In the genomic region with DNA sequence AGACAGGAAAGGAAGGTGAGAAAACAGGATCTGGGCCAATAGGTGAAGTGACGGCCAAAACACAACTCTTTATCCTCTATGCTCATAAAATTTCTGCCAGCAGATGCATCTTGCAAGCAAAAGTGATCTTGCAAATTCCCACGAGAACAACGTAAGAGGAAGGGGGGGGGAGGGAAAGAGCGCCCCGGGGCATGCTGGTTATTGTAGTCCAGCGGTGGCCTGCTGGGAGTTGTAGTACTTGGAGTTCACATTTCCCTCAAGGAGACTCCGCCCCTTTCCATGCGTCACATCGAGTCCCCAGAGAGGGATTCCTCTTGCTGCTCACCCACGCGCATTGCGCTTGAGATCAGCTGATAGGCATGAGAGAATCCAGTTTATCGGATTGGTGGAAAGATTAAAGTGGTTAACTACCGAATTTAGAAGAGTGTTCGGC, we compare ENCODE assay signal across 8 mouse cellular contexts. TPM values are rescaled to one million over a fixed set of nuclear protein-coding genes. Genes with fewer than 3 reads are reported as not detected.
DNase-seq lines count a peak whose midpoint lies in the region; ATAC-seq and TF ChIP-seq lines count a peak whose summit lies in the region.

No protein-coding gene starts in this region.

- no peaks in the 10 kb centered on the region for H3K27me3 ChIP-seq in forebrain, embryonic 15.5 days

- H3K27ac ChIP-seq in ES-E14 (ENCODE audit: insufficient read depth, low read depth, low read length, poor library complexity, severe bottlenecking): no peak overlapping the region
- H3K27ac ChIP-seq in forebrain, embryonic 15.5 days (replicated peaks): peak overlapping the region; percentile 71

- peak overlapping the region; percentile 47 for H3K4me2 ChIP-seq in forebrain, embryonic 15.5 days (replicated peaks)

- ATAC-seq in forebrain, embryonic 15.5 days (replicated peaks): peak; percentile 81
- ATAC-seq in neutrophil, adult 5-6 weeks (ENCODE audit: extremely low read depth, insufficient number of reproducible peaks, low FRiP score, poor library complexity, severe bottlenecking): peak; percentile 87

- TF ChIP-seq POLR2A in lung, adult 2 months (IDR thresholded peaks at IDR 0.05; ENCODE audit: borderline replicate concordance, extremely low read depth, low read depth, low read length): peak; percentile 39; the same call in 1 of the 2 replicates

- H3K4me3 ChIP-seq in ES-E14 (ENCODE audit: insufficient read depth in 1 of 2, low read depth in 1 of 2, low read length in 2 of 2, poor library complexity in 1 of 2, severe bottlenecking in 1 of 2): peak overlapping the region; percentile 20 to 42; a peak in 2 of 4 replicates
- peak overlapping the region; percentile 30 for H3K4me3 ChIP-seq in forebrain, embryonic 15.5 days
- peak overlapping the region; percentile 40 for H3K4me3 ChIP-seq in lung, adult 2 months (replicated peaks; ENCODE audit: extremely low read depth, low read depth, low read length)

- H3K9me3 ChIP-seq in ES-E14 (ENCODE audit: control insufficient read depth, insufficient read depth, low read depth, low read length): no peaks in the 10 kb centered on the region
- H3K9me3 ChIP-seq in forebrain, embryonic 15.5 days: no peaks in the 10 kb centered on the region

- peak; percentile 100 for DNase-seq in ES-E14 (ENCODE audit: low read depth, low spot score)
- peak; percentile 97 for DNase-seq in cerebellum, adult 11-12 months
- DNase-seq in heart, postnatal 25 days (ENCODE audit: low spot score): peak; percentile 90
- peak; percentile 95 to 99 for DNase-seq in layer of hippocampus, adult 18-20 months (ENCODE audit: low spot score in 2 of 2)
- DNase-seq in lung, adult 2 months: peak; percentile 94
- peak; percentile 92 to 97 for DNase-seq in thymus, adult 18-20 months

- in situ Hi-C loops in ES-E14 (cut with MboI; ENCODE audit: low sequenced_read_pairs in 2 of 2, unreplicated experiment in 2 of 2): no loop called here

- no peak for TF ChIP-seq CTCF in lung, adult 2 months (IDR thresholded peaks at IDR 0.05; ENCODE audit: insufficient read depth, low read length)

- H3K4me1 ChIP-seq in ES-E14 (ENCODE audit: control insufficient read depth in 2 of 2, insufficient read depth in 2 of 2, low read length in 2 of 2, poor library complexity in 1 of 2): peaks cover 8 to 16% of the 10 kb centered on the region in 2 experiments
- peaks cover 35% of the 10 kb centered on the region for H3K4me1 ChIP-seq in forebrain, embryonic 15.5 days
- H3K4me1 ChIP-seq in lung, adult 2 months (ENCODE audit: control insufficient read depth, insufficient read depth, low read length): peaks cover 21% of the 10 kb centered on the region

- no peaks in the 10 kb centered on the region for H3K36me3 ChIP-seq in ES-E14 (ENCODE audit: control insufficient read depth, insufficient read depth, low read length, poor library complexity, severe bottlenecking)
- H3K36me3 ChIP-seq in forebrain, embryonic 15.5 days: no peaks in the 10 kb centered on the region

- intact Hi-C loops in heart, postnatal 25 days (cut with DNase I): no loop called here

- WGBS in forebrain, embryonic 15.5 days: 0% methylated on average over 15 of the region's 15 CpGs
- WGBS in lung, adult 2 months: under 1% methylated on average over 15 of the region's 15 CpGs

- H3K9ac ChIP-seq in ES-E14 (ENCODE audit: insufficient read depth, low read depth, low read length, poor library complexity, severe bottlenecking): peak overlapping the region; percentile 55; the same call in 1 of the 2 replicates
- peak overlapping the region; percentile 35 for H3K9ac ChIP-seq in forebrain, embryonic 15.5 days (replicated peaks)

TF ChIP-seq in ES-E14, 5 proteins besides CTCF, POLR2A, EP300 and RAD21:
- TF ChIP-seq MAFK (IDR thresholded peaks at IDR 0.05; ENCODE audit: insufficient read depth, low read depth, low read length) (no peak), CHD2 (IDR thresholded peaks at IDR 0.05; ENCODE audit: low read depth, low read length) (peak; percentile 96), HCFC1 (IDR thresholded peaks at IDR 0.05; ENCODE audit: borderline replicate concordance, insufficient read depth, low read length) (peak; percentile 99)
TF ChIP-seq in ES-E14: peak in this region for 2.

RNA-seq across cellular contexts. Expression of a gene that starts 2.5 kb away (rescaled TPM):
- 68.2 and 115 TPM in 2 replicates for total RNA-seq in ES-E14 (2012; rRNA removed)
- 267 and 269 TPM in 2 replicates for polyA plus RNA-seq in forebrain, embryonic 15.5 days (2015; fragmentation: Nextera tagmentation; extraction: Ambion mirVana)
- 100 to 1,000 TPM in 1 of 2 experiments, 10 to 100 TPM in 1; 99.3 to 105 TPM for total RNA-seq in heart, postnatal 25 days (2021)
- total RNA-seq in layer of hippocampus, adult 18-20 months (2021): 100 to 1,000 TPM; 235 to 247 TPM
- polyA plus RNA-seq in lung, adult 2 months (2012; rRNA removed): 102 and 135 TPM in 2 replicates
- 55.2 and 67.3 TPM in 2 replicates for total RNA-seq in neutrophil, adult 5-6 weeks (2017)

RNA-seq across cellular contexts. Expression of a gene that starts 26.9 kb away (rescaled TPM):
- total RNA-seq in ES-E14 (2012; rRNA removed): 21.9 and 37.4 TPM in 2 replicates
- 8.6 and 12.3 TPM in 2 replicates for polyA plus RNA-seq in forebrain, embryonic 15.5 days (2015; fragmentation: Nextera tagmentation; extraction: Ambion mirVana)
- total RNA-seq in heart, postnatal 25 days (2021): 10 to 100 TPM; 18.0 to 18.4 TPM
- total RNA-seq in layer of hippocampus, adult 18-20 months (2021): 10 to 100 TPM; 36.7 to 39.9 TPM
- polyA plus RNA-seq in lung, adult 2 months (2012; rRNA removed): 11.3 and 11.6 TPM in 2 replicates
- total RNA-seq in neutrophil, adult 5-6 weeks (2017): not detected in 2 replicates

RNA-seq across cellular contexts. Expression of a gene that starts 54.4 kb away (rescaled TPM):
- 9.1 and 11.2 TPM in 2 replicates for total RNA-seq in ES-E14 (2012; rRNA removed)
- 1.6 and 1.8 TPM in 2 replicates for polyA plus RNA-seq in forebrain, embryonic 15.5 days (2015; fragmentation: Nextera tagmentation; extraction: Ambion mirVana)
- 10 to 100 TPM; 58.0 to 84.2 TPM for total RNA-seq in heart, postnatal 25 days (2021)
- total RNA-seq in layer of hippocampus, adult 18-20 months (2021): 10 to 100 TPM; 41.9 to 43.2 TPM
- 295 and 767 TPM in 2 replicates for polyA plus RNA-seq in lung, adult 2 months (2012; rRNA removed)
- total RNA-seq in neutrophil, adult 5-6 weeks (2017): 160 and 183 TPM in 2 replicates

RNA-seq across cellular contexts. Expression of a gene that starts 55.3 kb away (rescaled TPM):
- total RNA-seq in ES-E14 (2012; rRNA removed): 43.7 and 54.9 TPM in 2 replicates
- 30.1 and 31.5 TPM in 2 replicates for polyA plus RNA-seq in forebrain, embryonic 15.5 days (2015; fragmentation: Nextera tagmentation; extraction: Ambion mirVana)
- total RNA-seq in heart, postnatal 25 days (2021): 10 to 100 TPM; 27.2 TPM
- total RNA-seq in layer of hippocampus, adult 18-20 months (2021): 10 to 100 TPM; 46.7 TPM
- polyA plus RNA-seq in lung, adult 2 months (2012; rRNA removed): 113 and 138 TPM in 2 replicates
- total RNA-seq in neutrophil, adult 5-6 weeks (2017): 76.0 and 90.2 TPM in 2 replicates

Comparison
In these comparisons a context has a peak if more than half of its experiments do, and no peak if none do; other contexts are left out.
1. RNA of a gene that starts 26.9 kb away (total RNA-seq): 36.7 to 39.9 TPM in layer of hippocampus, adult 18-20 months, 21.9 to 37.4 TPM in ES-E14 and 18.0 to 18.4 TPM in heart, postnatal 25 days; not detected in neutrophil, adult 5-6 weeks; every median in the first group is over 10 times any median in the second.
2. Peak in every context shown above with its lines, with median percentiles within 50 percentile points of each other: DNase-seq and H3K4me3 ChIP-seq.